Mouse (Mus musculus): ENCODE results near the gene Ebf3. TPM values are rescaled to one million over a fixed set of nuclear protein-coding genes. Genes with fewer than 3 reads are reported as not detected.
A peak's percentile ranks its signal among the peaks of the same experiment; 100 is the strongest.

The Ebf3 gene
- polyA plus RNA-seq, 1 experiment from 2014 or later, result 15.9 TPM

GRCm38 (mm10) chr7:137300169-137300568 is 14.1 kb downstream of the Ebf3 start:
- Histone ChIP-seq H3K9ac (ENCODE audit: low read depth, low read length) (no peak overlapping the region), H3K4me1 (replicated peaks; ENCODE audit: control insufficient read depth, insufficient read depth, low read length) (peaks cover 21% of the 10 kb centered on the region), H3K4me2 (replicated peaks; ENCODE audit: low read depth, low read length) (no peak overlapping the region), H3K36me3 (ENCODE audit: control insufficient read depth, insufficient read depth, low read length) (no peaks in the 10 kb centered on the region), H3K9me3 (ENCODE audit: control insufficient read depth, low read length) (no peaks in the 10 kb centered on the region), H3K4me3 (ENCODE audit: low read depth, low read length) (no peak overlapping the region), H3K27ac (ENCODE audit: low read depth, low read length) (no peak overlapping the region), H3K27me3 (ENCODE audit: control insufficient read depth, insufficient read depth, low read length) (no peaks in the 10 kb centered on the region; the same call in 1 of the 2 replicates)
- DNase-seq (ENCODE audit: low spot score) (no peak), ATAC-seq (ENCODE audit: low FRiP score) (no peak)
- WGBS, result 45% methylated on average over 11 of the region's 11 CpGs

- Histone ChIP-seq H3K27ac (ENCODE audit: low read depth, low read length) (peak overlapping the region; percentile 36), H3K9me3 (ENCODE audit: control insufficient read depth, low read length) (no peaks in the 10 kb centered on the region), H3K27me3 (ENCODE audit: control insufficient read depth, insufficient read depth, low read length) (no peaks in the 10 kb centered on the region; the same call in 1 of the 2 replicates), H3K9ac (ENCODE audit: low read depth, low read length) (no peak overlapping the region), H3K4me2 (replicated peaks; ENCODE audit: low read depth, low read length) (no peak overlapping the region), H3K4me3 (ENCODE audit: low read depth, low read length) (no peak overlapping the region), H3K4me1 (replicated peaks; ENCODE audit: control insufficient read depth, insufficient read depth, low read length) (peaks cover 16% of the 10 kb centered on the region), H3K36me3 (ENCODE audit: control insufficient read depth, insufficient read depth, low read length) (no peaks in the 10 kb centered on the region)
- WGBS, result 60% methylated on average over 24 of the region's 24 CpGs
- no peak for DNase-seq (ENCODE audit: low spot score)
- ATAC-seq (ENCODE audit: low FRiP score), result no peak
Observed at GRCm38 (mm10) chr7:137297594-137298381, 16.5 kb downstream of the Ebf3 start.

GRCm38 (mm10) chr7:137297131-137297530 is 17.1 kb downstream of the Ebf3 start:
- ATAC-seq (ENCODE audit: low FRiP score), result no peak

GRCm38 (mm10) chr7:137295612-137296011 is 18.6 kb downstream of the Ebf3 start:
- no peaks in the 10 kb centered on the region; the same call in 1 of the 2 replicates for H3K27me3 ChIP-seq (ENCODE audit: control insufficient read depth, insufficient read depth, low read length)
- H3K9ac ChIP-seq (ENCODE audit: low read depth, low read length), result no peak overlapping the region
- H3K9me3 ChIP-seq (ENCODE audit: control insufficient read depth, low read length), result no peaks in the 10 kb centered on the region
- peaks cover 10% of the 10 kb centered on the region; the same call in 1 of the 2 replicates for H3K4me1 ChIP-seq (replicated peaks; ENCODE audit: control insufficient read depth, insufficient read depth, low read length)
- WGBS, result 73% methylated on average over 7 of the region's 7 CpGs
- H3K36me3 ChIP-seq (ENCODE audit: control insufficient read depth, insufficient read depth, low read length), result no peaks in the 10 kb centered on the region
- no peak overlapping the region for H3K4me3 ChIP-seq (ENCODE audit: low read depth, low read length)
- H3K27ac ChIP-seq (ENCODE audit: low read depth, low read length), result no peak overlapping the region
- ATAC-seq (ENCODE audit: low FRiP score) (no peak), DNase-seq (ENCODE audit: low spot score) (no peak)
- H3K4me2 ChIP-seq (replicated peaks; ENCODE audit: low read depth, low read length), result no peak overlapping the region

More at GRCm38 (mm10) chr7:137297131-137297530, 17.1 kb downstream of the Ebf3 start:
- WGBS, result 43% methylated on average over 7 of the region's 7 CpGs
- H3K36me3 ChIP-seq (ENCODE audit: control insufficient read depth, insufficient read depth, low read length), result no peaks in the 10 kb centered on the region
- no peak overlapping the region for H3K9ac ChIP-seq (ENCODE audit: low read depth, low read length)
- H3K27ac ChIP-seq (ENCODE audit: low read depth, low read length), result peak overlapping the region; percentile 39; the same call in 1 of the 2 replicates
- no peak overlapping the region for H3K4me3 ChIP-seq (ENCODE audit: low read depth, low read length)
- no peaks in the 10 kb centered on the region for H3K9me3 ChIP-seq (ENCODE audit: control insufficient read depth, low read length)
- no peak for DNase-seq (ENCODE audit: low spot score)
- peaks cover 16% of the 10 kb centered on the region for H3K4me1 ChIP-seq (replicated peaks; ENCODE audit: control insufficient read depth, insufficient read depth, low read length)
- no peak overlapping the region for H3K4me2 ChIP-seq (replicated peaks; ENCODE audit: low read depth, low read length)
- H3K27me3 ChIP-seq (ENCODE audit: control insufficient read depth, insufficient read depth, low read length), result no peaks in the 10 kb centered on the region; the same call in 1 of the 2 replicates

- H3K4me1 ChIP-seq (replicated peaks; ENCODE audit: control insufficient read depth, insufficient read depth, low read length), result peaks cover 14% of the 10 kb centered on the region; the same call in 1 of the 2 replicates
- DNase-seq (ENCODE audit: low spot score) (no peak), ATAC-seq (ENCODE audit: low FRiP score) (no peak)
- no peaks in the 10 kb centered on the region for H3K36me3 ChIP-seq (ENCODE audit: control insufficient read depth, insufficient read depth, low read length)
- no peaks in the 10 kb centered on the region for H3K27me3 ChIP-seq (ENCODE audit: control insufficient read depth, insufficient read depth, low read length)
- 0 out of 2 replicates have a peak overlapping the region, but pooled peaks have one; percentile 7 for H3K27ac ChIP-seq (ENCODE audit: low read depth, low read length)
- 73% methylated on average over 7 of the region's 7 CpGs for WGBS
- H3K4me2 ChIP-seq (replicated peaks; ENCODE audit: low read depth, low read length), result no peak overlapping the region
- no peaks in the 10 kb centered on the region for H3K9me3 ChIP-seq (ENCODE audit: control insufficient read depth, low read length)
- H3K4me3 ChIP-seq (ENCODE audit: low read depth, low read length), result no peak overlapping the region
- no peak overlapping the region for H3K9ac ChIP-seq (ENCODE audit: low read depth, low read length)
Observed at GRCm38 (mm10) chr7:137294446-137294845, 19.8 kb downstream of the Ebf3 start.

- H3K36me3 ChIP-seq (ENCODE audit: control insufficient read depth, insufficient read depth, low read length), result no peaks in the 10 kb centered on the region
- no peak overlapping the region for H3K27ac ChIP-seq (ENCODE audit: low read depth, low read length)
- no peak overlapping the region for H3K4me2 ChIP-seq (replicated peaks; ENCODE audit: low read depth, low read length)
- H3K4me3 ChIP-seq (ENCODE audit: low read depth, low read length), result no peak overlapping the region
- no peaks in the 10 kb centered on the region for H3K9me3 ChIP-seq (ENCODE audit: control insufficient read depth, low read length)
- peaks cover 8% of the 10 kb centered on the region; the same call in 1 of the 2 replicates for H3K4me1 ChIP-seq (replicated peaks; ENCODE audit: control insufficient read depth, insufficient read depth, low read length)
- no peak overlapping the region for H3K9ac ChIP-seq (ENCODE audit: low read depth, low read length)
- H3K27me3 ChIP-seq (ENCODE audit: control insufficient read depth, insufficient read depth, low read length), result no peaks in the 10 kb centered on the region
- WGBS, result 52% methylated on average over 3 of the region's 3 CpGs
- ATAC-seq (ENCODE audit: low FRiP score), result peak; percentile 77; the same call in 1 of the 2 replicates
- DNase-seq (ENCODE audit: low spot score), result no peak
Observed at GRCm38 (mm10) chr7:137289290-137289957, 24.8 kb downstream of the Ebf3 start.

GRCm38 (mm10) chr7:137278171-137278570 is 36.1 kb downstream of the Ebf3 start:
- ATAC-seq (ENCODE audit: low FRiP score), result no peak
- Histone ChIP-seq H3K4me3 (ENCODE audit: low read depth, low read length) (no peak overlapping the region), H3K9ac (ENCODE audit: low read depth, low read length) (no peak overlapping the region)

GRCm38 (mm10) chr7:137277713-137278112 is 36.5 kb downstream of the Ebf3 start:
- no peak for DNase-seq (ENCODE audit: low spot score)
- Histone ChIP-seq H3K4me3 (ENCODE audit: low read depth, low read length) (no peak overlapping the region), H3K27ac (ENCODE audit: low read depth, low read length) (no peak overlapping the region), H3K36me3 (ENCODE audit: control insufficient read depth, insufficient read depth, low read length) (no peaks in the 10 kb centered on the region), H3K9me3 (ENCODE audit: control insufficient read depth, low read length) (no peaks in the 10 kb centered on the region), H3K27me3 (ENCODE audit: control insufficient read depth, insufficient read depth, low read length) (no peaks in the 10 kb centered on the region), H3K4me1 (replicated peaks; ENCODE audit: control insufficient read depth, insufficient read depth, low read length) (0 out of 2 replicates have a peak, but pooled peaks cover 1% of the 10 kb centered on the region), H3K9ac (ENCODE audit: low read depth, low read length) (no peak overlapping the region), H3K4me2 (replicated peaks; ENCODE audit: low read depth, low read length) (no peak overlapping the region)
- ATAC-seq (ENCODE audit: low FRiP score), result no peak
- 82% methylated on average over 5 of the region's 5 CpGs for WGBS

More at GRCm38 (mm10) chr7:137278171-137278570, 36.1 kb downstream of the Ebf3 start:
- Histone ChIP-seq H3K27me3 (ENCODE audit: control insufficient read depth, insufficient read depth, low read length) (no peaks in the 10 kb centered on the region), H3K27ac (ENCODE audit: low read depth, low read length) (no peak overlapping the region), H3K9me3 (ENCODE audit: control insufficient read depth, low read length) (no peaks in the 10 kb centered on the region), H3K4me1 (replicated peaks; ENCODE audit: control insufficient read depth, insufficient read depth, low read length) (no peaks in the 10 kb centered on the region), H3K36me3 (ENCODE audit: control insufficient read depth, insufficient read depth, low read length) (no peaks in the 10 kb centered on the region), H3K4me2 (replicated peaks; ENCODE audit: low read depth, low read length) (no peak overlapping the region)
- 83% methylated on average over 7 of the region's 7 CpGs for WGBS
- DNase-seq (ENCODE audit: low spot score), result no peak

Measured in hindbrain, embryonic 11.5 days (tissue).